Mouse (Mus musculus) forebrain, embryonic 13.5 days (tissue): ENCODE data around the gene Pop7. TPM values are rescaled to one million over a fixed set of nuclear protein-coding genes. Genes with fewer than 3 reads are reported as not detected.

Source experiments
- microRNA-seq: library from miRNA; unstranded; fragments of <30 nt; microRNA quantifications from one replicate; pipeline ENCODE4, GENCODE M21; 2016
- polyA plus RNA-seq: library from polyadenylated mRNA; unstranded; fragments of >200 nt; fragmentation: Nextera tagmentation; extraction: Ambion mirVana; gene quantifications from 2 replicates; pipeline ENCODE4 v1.2.1, GENCODE M21; 2015

Gene Pop7
- polyA plus RNA-seq, 1 experiment from 2014 or later: 75.6 TPM

Small RNA genes within 50 kb of the gene (microRNA-seq; reads per million reads assigned to microRNA genes)
- gene Mir6418: 0.80 reads per million

Other genes starting within 250 kb of the Pop7 start
- gene Ache, start 215.0 kb downstream of the Pop7 start, polyA plus RNA-seq: 2.7 and 4.1 TPM in 2 replicates
- gene Ufsp1, start 207.9 kb downstream of the Pop7 start, polyA plus RNA-seq: 7.1 and 7.2 TPM in 2 replicates
- gene Srrt, start 194.8 kb downstream of the Pop7 start, polyA plus RNA-seq: 145 and 150 TPM in 2 replicates
- gene Trip6, start 188.1 kb downstream of the Pop7 start, polyA plus RNA-seq: 30.8 and 35.3 TPM in 2 replicates
- 14.4 and 16.9 TPM in 2 replicates for gene Slc12a9, start 168.9 kb downstream of the Pop7 start, polyA plus RNA-seq
- gene Ephb4, start 152.4 kb downstream of the Pop7 start, polyA plus RNA-seq: 8.6 and 10.1 TPM in 2 replicates
- gene Zan, start 25.5 kb downstream of the Pop7 start, polyA plus RNA-seq: 0.08 and 0.12 TPM in 2 replicates
- 16.1 and 17.5 TPM in 2 replicates for gene Gigyf1, start 16.0 kb upstream of the Pop7 start, polyA plus RNA-seq
- gene Epo, start 30.7 kb upstream of the Pop7 start, polyA plus RNA-seq: 0.35 TPM in 1 of 2 replicates, not detected in the other
- 483 and 508 TPM in 2 replicates for gene Gnb2, start 31.0 kb upstream of the Pop7 start, polyA plus RNA-seq
- gene Actl6b, start 51.0 kb upstream of the Pop7 start, polyA plus RNA-seq: 144 and 174 TPM in 2 replicates
- 1.2 and 1.5 TPM in 2 replicates for gene Tfr2, start 67.3 kb upstream of the Pop7 start, polyA plus RNA-seq
- 31.1 and 31.9 TPM in 2 replicates for gene Mospd3, start 98.5 kb upstream of the Pop7 start, polyA plus RNA-seq
- gene Pcolce, start 111.3 kb upstream of the Pop7 start, polyA plus RNA-seq: 6.9 and 7.1 TPM in 2 replicates
- gene Fbxo24, start 126.5 kb upstream of the Pop7 start, polyA plus RNA-seq: 0.14 and 0.22 TPM in 2 replicates
- 24.5 and 25.0 TPM in 2 replicates for gene Lrch4, start 126.6 kb upstream of the Pop7 start, polyA plus RNA-seq
- 7.3 and 10.8 TPM in 2 replicates for gene Gm20605, start 126.7 kb upstream of the Pop7 start, polyA plus RNA-seq
- gene Sap25, start 138.8 kb upstream of the Pop7 start, polyA plus RNA-seq: 7.7 and 8.3 TPM in 2 replicates
- 0.08 TPM in 1 of 2 replicates, not detected in the other for gene Irs3, start 143.2 kb upstream of the Pop7 start, polyA plus RNA-seq
- 22.8 and 23.4 TPM in 2 replicates for gene Agfg2, start 182.2 kb upstream of the Pop7 start, polyA plus RNA-seq
- 25.0 and 26.5 TPM in 2 replicates for gene Nyap1, start 239.1 kb upstream of the Pop7 start, polyA plus RNA-seq
- gene Tsc22d4, start 243.2 kb upstream of the Pop7 start, polyA plus RNA-seq: 64.3 and 71.0 TPM in 2 replicates